Mouse (Mus musculus) hindbrain, embryonic 14.5 days (tissue): ENCODE data around the gene Astn2. TPM values are rescaled to one million over a fixed set of nuclear protein-coding genes. Genes with fewer than 3 reads are reported as not detected.

Source experiments
- ATAC-seq: fragments of 200-750 bp; cut with Nextera tagmentation; 2 replicates; pipeline ENCODE4 v1.8.0; 2017; ENCODE audit warnings: moderate number of reproducible peaks, mild to moderate bottlenecking, moderate TSS enrichment, moderate library complexity; ENCODE audit not compliant: low FRiP score
- DNase-seq: peaks from one replicate; pipeline ENCODE4 v3.0.0-alpha.2; 2015; ENCODE audit warnings: low spot score
- H3K27ac ChIP-seq: fragments of 300-500 bp; sonication (generic); 2 replicates; pipeline ENCODE4 v1.5.1; 2014; ENCODE audit warnings: mild to moderate bottlenecking, moderate library complexity
- H3K27me3 ChIP-seq: fragments of 300-500 bp; sonication (generic); 2 replicates; pipeline ENCODE4 v1.6.1; 2014; ENCODE audit warnings: mild to moderate bottlenecking, low read length, mixed read lengths; ENCODE audit not compliant: control insufficient read depth, insufficient read depth
- H3K36me3 ChIP-seq: fragments of 300-500 bp; sonication (generic); replicated peaks from 2 replicates; pipeline ENCODE4 v1.6.1; 2014; ENCODE audit not compliant: control insufficient read depth, insufficient read depth
- H3K4me1 ChIP-seq: fragments of 300-500 bp; sonication (generic); replicated peaks from 2 replicates; pipeline ENCODE4 v1.6.1; 2014; ENCODE audit warnings: antibody characterized with exemption, low read length, mixed read lengths; ENCODE audit not compliant: control insufficient read depth, insufficient read depth
- H3K4me2 ChIP-seq: fragments of 300-500 bp; sonication (generic); replicated peaks from 2 replicates; pipeline ENCODE4 v1.6.1; 2014; ENCODE audit warnings: mild to moderate bottlenecking, moderate library complexity
- H3K4me3 ChIP-seq: fragments of 300-500 bp; sonication (generic); replicated peaks from 2 replicates; pipeline ENCODE4 v1.5.1; 2014; ENCODE audit warnings: mild to moderate bottlenecking, low read length
- H3K9ac ChIP-seq: fragments of 300-500 bp; sonication (generic); 2 replicates; pipeline ENCODE4 v1.6.1; 2014
- H3K9me3 ChIP-seq: fragments of 300-500 bp; sonication (generic); 2 replicates; pipeline ENCODE4 v1.6.1; 2016; ENCODE audit warnings: low read length; ENCODE audit not compliant: control insufficient read depth
- WGBS: fragments of 180-500 bp; shearing (Covaris S2); extraction: QIAGEN DNeasy Blood & Tissue Kit; methylation state at CpG from one replicate; pipeline ENCODE4 v1.1.7; 2014; 5-methylcytosine and 5-hydroxymethylcytosine counted together
- polyA plus RNA-seq: library from polyadenylated mRNA; unstranded; fragments of >200 nt; fragmentation: Nextera tagmentation; extraction: Ambion mirVana; gene quantifications from 2 replicates; pipeline ENCODE4 v1.2.1, GENCODE M21; 2014

Astn2 gene
- polyA plus RNA-seq, 1 experiment from 2014 or later, result 4.4 TPM

GRCm38 (mm10) chr4:65758875-65759201, 645.6 kb downstream of the Astn2 start:
- WGBS, result 57% methylated on average over 1 of the region's 1 CpGs
- ATAC-seq, result 0 out of 2 replicates have a peak, but pooled peaks have one; percentile 51
- H3K4me2 ChIP-seq, result no peak overlapping the region

GRCm38 (mm10) chr4:65758174-65758874, 646.1 kb downstream of the Astn2 start:
- Histone ChIP-seq H3K27me3 (no peaks in the 10 kb centered on the region), H3K9ac (no peak overlapping the region), H3K4me2 (no peak overlapping the region), H3K4me1 (peaks cover 7% of the 10 kb centered on the region), H3K4me3 (no peak overlapping the region), H3K36me3 (no peaks in the 10 kb centered on the region), H3K9me3 (no peaks in the 10 kb centered on the region), H3K27ac (peak overlapping the region; percentile 65; the same call in 1 of the 2 replicates)
- WGBS, result 46% methylated on average over 5 of the region's 5 CpGs
- ATAC-seq, result peak; percentile 65; the same call in 1 of the 2 replicates
- DNase-seq, result no peak

More at GRCm38 (mm10) chr4:65758875-65759201, 645.6 kb downstream of the Astn2 start:
- no peak for DNase-seq
- Histone ChIP-seq H3K4me3 (no peak overlapping the region), H3K9me3 (no peaks in the 10 kb centered on the region), H3K27ac (no peak overlapping the region), H3K27me3 (no peaks in the 10 kb centered on the region), H3K9ac (no peak overlapping the region), H3K36me3 (no peaks in the 10 kb centered on the region), H3K4me1 (peaks cover 7% of the 10 kb centered on the region)

- Histone ChIP-seq H3K4me3 (no peak overlapping the region), H3K27me3 (no peaks in the 10 kb centered on the region), H3K4me2 (no peak overlapping the region), H3K36me3 (no peaks in the 10 kb centered on the region), H3K27ac (no peak overlapping the region), H3K9me3 (no peaks in the 10 kb centered on the region), H3K9ac (no peak overlapping the region), H3K4me1 (no peaks in the 10 kb centered on the region)
- ATAC-seq (no peak), DNase-seq (no peak)
- WGBS, result 92% methylated on average over 3 of the region's 3 CpGs
Measured at GRCm38 (mm10) chr4:65752941-65753340, 651.5 kb downstream of the Astn2 start.

- ATAC-seq (no peak), DNase-seq (no peak)
- 0 out of 2 replicates have a peak, but pooled peaks cover 4% of the 10 kb centered on the region for H3K4me1 ChIP-seq
- H3K4me2 ChIP-seq, result no peak overlapping the region
- no peaks in the 10 kb centered on the region for H3K9me3 ChIP-seq
- no peaks in the 10 kb centered on the region for H3K27me3 ChIP-seq
- no peaks in the 10 kb centered on the region for H3K36me3 ChIP-seq
- H3K27ac ChIP-seq, result no peak overlapping the region
- H3K4me3 ChIP-seq, result no peak overlapping the region
- H3K9ac ChIP-seq, result no peak overlapping the region
Measured at GRCm38 (mm10) chr4:65744788-65745187, 659.6 kb downstream of the Astn2 start.

- no peak overlapping the region for H3K9ac ChIP-seq
- no peak overlapping the region for H3K4me3 ChIP-seq
- 0 out of 2 replicates have a peak, but pooled peaks have one; percentile 35 for ATAC-seq
- peak overlapping the region; percentile 26; the same call in 1 of the 2 replicates for H3K27ac ChIP-seq
- H3K4me1 ChIP-seq, result 0 out of 2 replicates have a peak, but pooled peaks cover 4% of the 10 kb centered on the region
- no peaks in the 10 kb centered on the region for H3K9me3 ChIP-seq
- no peak overlapping the region for H3K4me2 ChIP-seq
- DNase-seq, result no peak
- no peaks in the 10 kb centered on the region for H3K36me3 ChIP-seq
- H3K27me3 ChIP-seq, result no peaks in the 10 kb centered on the region
- WGBS, result 53% methylated on average over 5 of the region's 5 CpGs
Measured at GRCm38 (mm10) chr4:65744088-65744610, 660.3 kb downstream of the Astn2 start.

- Histone ChIP-seq H3K4me1 (0 out of 2 replicates have a peak, but pooled peaks cover 4% of the 10 kb centered on the region), H3K9me3 (no peaks in the 10 kb centered on the region), H3K36me3 (no peaks in the 10 kb centered on the region), H3K27ac (no peak overlapping the region), H3K9ac (no peak overlapping the region), H3K4me2 (no peak overlapping the region), H3K4me3 (no peak overlapping the region), H3K27me3 (no peaks in the 10 kb centered on the region)
- DNase-seq (no peak), ATAC-seq (no peak)
Measured at GRCm38 (mm10) chr4:65743160-65743691, 661.2 kb downstream of the Astn2 start.

GRCm38 (mm10) chr4:65724414-65724813, 680.0 kb downstream of the Astn2 start:
- WGBS, result 85% methylated on average over 6 of the region's 6 CpGs
- ATAC-seq (no peak), DNase-seq (no peak)
- H3K36me3 ChIP-seq, result no peaks in the 10 kb centered on the region
- no peak overlapping the region for H3K4me2 ChIP-seq
- no peaks in the 10 kb centered on the region for H3K9me3 ChIP-seq
- no peak overlapping the region for H3K27ac ChIP-seq
- no peak overlapping the region for H3K4me3 ChIP-seq
- H3K9ac ChIP-seq, result no peak overlapping the region
- no peaks in the 10 kb centered on the region for H3K27me3 ChIP-seq
- H3K4me1 ChIP-seq, result no peaks in the 10 kb centered on the region

GRCm38 (mm10) chr4:65719610-65720009, 684.8 kb downstream of the Astn2 start:
- ATAC-seq (peak; percentile 73; the same call in 1 of the 2 replicates), DNase-seq (no peak)
- H3K4me2 ChIP-seq, result no peak overlapping the region
- H3K4me3 ChIP-seq, result no peak overlapping the region
- no peak overlapping the region for H3K9ac ChIP-seq
- H3K36me3 ChIP-seq, result no peaks in the 10 kb centered on the region
- no peaks in the 10 kb centered on the region for H3K27me3 ChIP-seq
- no peaks in the 10 kb centered on the region for H3K9me3 ChIP-seq
- H3K4me1 ChIP-seq, result no peaks in the 10 kb centered on the region
- 74% methylated on average over 2 of the region's 2 CpGs for WGBS
- H3K27ac ChIP-seq, result no peak overlapping the region

GRCm38 (mm10) chr4:65717899-65718298, 686.5 kb downstream of the Astn2 start:
- H3K9ac ChIP-seq, result no peak overlapping the region
- DNase-seq (no peak), ATAC-seq (no peak)
- H3K36me3 ChIP-seq, result no peaks in the 10 kb centered on the region
- H3K4me3 ChIP-seq, result no peak overlapping the region
- H3K9me3 ChIP-seq, result no peaks in the 10 kb centered on the region
- H3K4me2 ChIP-seq, result no peak overlapping the region
- H3K27ac ChIP-seq, result no peak overlapping the region
- H3K27me3 ChIP-seq, result no peaks in the 10 kb centered on the region
- no peaks in the 10 kb centered on the region for H3K4me1 ChIP-seq
- WGBS, result 50% methylated on average over 1 of the region's 1 CpGs
